Mouse (Mus musculus) heart, postnatal 36 days (tissue): ENCODE data around the gene Gm14419. TPM values are rescaled to one million over a fixed set of nuclear protein-coding genes. Genes with fewer than 3 reads are reported as not detected.
"Not testable (repeated sequence)": the region's sequence is repeated elsewhere in the genome, so short reads cannot be mapped to it uniquely, and the experiment has no call there.

ENCODE experiments used
- DNase-seq, 2 experiments: peaks; one replicate each; pipeline ENCODE4 v3.0.0; 2021 to 2022
- intact Hi-C: fragments of 180-260 bp; cut with DNase I; formaldehyde crosslinking; loops from one replicate; pipeline ENCODE4 v1.15.1; 2025
- total RNA-seq, 2 experiments: library from RNA; stranded (reverse); gene quantifications; 2 replicates each; pipeline ENCODE4 v1.2.3; 2021

The Gm14419 gene
- 10 to 100 TPM; 50.6 to 70.4 TPM for total RNA-seq

DNA sequence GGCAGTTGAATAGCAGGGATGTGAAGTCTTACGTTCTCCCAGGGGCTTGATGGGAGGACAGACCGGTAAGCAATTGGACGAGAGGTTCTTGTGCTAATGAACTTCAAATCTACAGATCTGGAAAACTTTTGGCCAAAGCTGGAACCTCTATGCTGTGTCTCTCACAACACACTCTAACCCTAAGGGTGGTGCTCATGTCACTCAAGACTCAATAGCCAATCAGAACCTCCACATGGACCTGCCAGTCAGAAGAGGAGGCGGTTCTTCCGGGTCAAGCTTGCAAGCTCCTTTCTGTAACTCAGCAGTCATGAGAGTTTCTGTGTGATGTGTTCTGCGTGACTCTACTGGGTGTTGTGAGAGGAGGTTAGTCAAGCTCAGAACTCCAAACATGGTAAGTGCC lies at the start of gene Gm14419:
Gene Gm14419, plus strand, starts transcription at position 301 of the 400 bp plus-strand sequence.
- DNase-seq, intact Hi-C loops: not testable (repeated sequence)

Other genes starting within 250 kb of the Gm14419 start
- 1 to 10 TPM; 5.0 to 7.3 TPM for gene Gm14295, start 202.3 kb upstream of the Gm14419 start, total RNA-seq
- gene Gm14408, start 169.8 kb upstream of the Gm14419 start, total RNA-seq: not detected
- 1 to 10 TPM; 2.7 to 3.5 TPM for gene Gm14296, start 73.1 kb upstream of the Gm14419 start, total RNA-seq
- under 1 TPM; 0.67 to 0.95 TPM for gene Gm14401, start 73.4 kb downstream of the Gm14419 start, total RNA-seq
- 10 to 100 TPM; 27.5 to 31.7 TPM for gene Gm14410, start 205.5 kb downstream of the Gm14419 start, total RNA-seq